Mouse (Mus musculus) hindbrain, embryonic 12.5 days (tissue): Measurements from ENCODE around the gene Ctbp2. TPM values are rescaled to one million over a fixed set of nuclear protein-coding genes. Genes with fewer than 3 reads are reported as not detected.

ENCODE experiments used
- ATAC-seq: fragments of 200-750 bp; cut with Nextera tagmentation; 2 replicates; pipeline ENCODE4 v1.8.0; 2017; ENCODE audit warnings: moderate TSS enrichment; ENCODE audit not compliant: low FRiP score
- H3K27ac ChIP-seq: fragments of 300-500 bp; sonication (generic); 2 replicates; pipeline ENCODE4 v1.5.1; 2016; ENCODE audit warnings: mild to moderate bottlenecking
- H3K27me3 ChIP-seq: fragments of 300-500 bp; sonication (generic); 2 replicates; pipeline ENCODE4 v1.6.1; 2016; ENCODE audit warnings: mild to moderate bottlenecking
- H3K36me3 ChIP-seq: fragments of 300-500 bp; sonication (generic); 2 replicates; pipeline ENCODE4 v1.6.1; 2016; ENCODE audit warnings: mild to moderate bottlenecking
- H3K4me1 ChIP-seq: fragments of 300-500 bp; sonication (generic); 2 replicates; pipeline ENCODE4 v1.6.1; 2016
- H3K4me2 ChIP-seq: fragments of 300-500 bp; sonication (generic); replicated peaks from 2 replicates; pipeline ENCODE4 v1.6.1; 2016; ENCODE audit warnings: mild to moderate bottlenecking
- H3K4me3 ChIP-seq: fragments of 300-500 bp; sonication (generic); 2 replicates; pipeline ENCODE4 v1.5.1; 2016; ENCODE audit warnings: mild to moderate bottlenecking
- H3K9ac ChIP-seq: fragments of 300-500 bp; sonication (generic); 2 replicates; pipeline ENCODE4 v1.6.1; 2016; ENCODE audit warnings: mild to moderate bottlenecking, moderate library complexity
- H3K9me3 ChIP-seq: fragments of 300-500 bp; sonication (generic); replicated peaks from 2 replicates; pipeline ENCODE4 v1.6.1; 2016; ENCODE audit warnings: mild to moderate bottlenecking
- WGBS: fragments of 180-500 bp; shearing (Covaris S2); methylation state at CpG from one replicate; pipeline ENCODE4 v1.1.7; 2016; 5-methylcytosine and 5-hydroxymethylcytosine counted together
- polyA plus RNA-seq: library from polyadenylated mRNA; unstranded; fragments of >200 nt; fragmentation: Nextera tagmentation; extraction: Ambion mirVana; gene quantifications from 2 replicates; pipeline ENCODE4 v1.2.1, GENCODE M21; 2016

Gene Ctbp2
- polyA plus RNA-seq, 1 experiment from 2014 or later = 110 TPM

DNA sequence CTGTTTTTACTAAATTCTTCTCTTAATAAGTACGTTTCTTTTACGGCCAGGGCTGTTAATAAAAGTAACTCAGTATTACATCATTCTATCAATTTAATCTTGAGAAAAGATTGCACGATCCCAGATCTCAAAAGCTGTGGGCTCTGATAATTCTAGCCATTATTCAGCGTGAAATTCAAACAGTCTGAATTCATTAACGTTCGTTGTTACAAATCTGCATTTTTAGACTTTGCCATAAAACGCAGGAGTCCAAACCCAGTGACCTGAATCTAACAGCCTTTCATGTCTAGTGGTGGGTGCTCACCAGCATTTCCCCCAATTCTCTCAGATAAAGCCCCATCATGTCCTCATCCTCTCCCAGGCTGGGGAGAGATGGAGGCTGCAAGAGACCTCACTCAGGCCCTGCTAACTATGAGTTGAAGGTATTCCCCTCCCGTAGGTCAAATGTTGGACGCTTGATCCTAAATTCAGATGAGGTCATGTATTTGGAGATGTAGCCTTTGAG is 51.0 kb downstream of the Ctbp2 start:
- Histone ChIP-seq H3K4me1 (peaks cover 72% of the 10 kb centered on the region), H3K4me2 (no peak overlapping the region), H3K27ac (peak overlapping the region; percentile 49), H3K27me3 (no peaks in the 10 kb centered on the region), H3K9ac (no peak overlapping the region), H3K4me3 (no peak overlapping the region), H3K9me3 (no peaks in the 10 kb centered on the region), H3K36me3 (peaks cover 12% of the 10 kb centered on the region; the same call in 1 of the 2 replicates)
- no peak for ATAC-seq
- 36% methylated on average over 9 of the region's 9 CpGs for WGBS

DNA sequence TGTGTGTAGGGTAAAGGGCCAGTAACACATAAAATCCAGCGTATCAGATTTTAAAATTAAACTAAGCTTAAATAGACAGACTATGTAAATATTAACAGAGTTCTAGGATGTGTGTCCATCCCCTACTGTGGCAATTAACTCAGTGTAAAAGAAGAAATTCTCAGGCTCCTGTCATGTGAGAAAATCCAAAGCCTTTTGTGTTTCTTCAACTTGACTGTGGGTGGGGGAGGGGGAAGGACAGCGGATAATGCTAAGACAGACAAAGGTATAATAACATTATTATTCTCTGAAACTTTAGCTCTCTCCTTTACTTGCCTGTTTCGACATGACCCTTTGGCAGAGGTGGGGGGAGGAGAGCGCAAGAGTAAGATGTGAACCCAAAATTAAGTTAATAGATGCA is 51.6 kb downstream of the Ctbp2 start:
- Histone ChIP-seq H3K4me2 (no peak overlapping the region), H3K36me3 (peaks cover 12% of the 10 kb centered on the region; the same call in 1 of the 2 replicates), H3K27ac (peak overlapping the region; percentile 69), H3K27me3 (no peaks in the 10 kb centered on the region), H3K9me3 (no peaks in the 10 kb centered on the region), H3K9ac (0 out of 2 replicates have a peak overlapping the region, but pooled peaks have one; percentile 2), H3K4me1 (peaks cover 78% of the 10 kb centered on the region), H3K4me3 (no peak overlapping the region)
- ATAC-seq = no peak
- 48% methylated on average over 4 of the region's 4 CpGs for WGBS

DNA sequence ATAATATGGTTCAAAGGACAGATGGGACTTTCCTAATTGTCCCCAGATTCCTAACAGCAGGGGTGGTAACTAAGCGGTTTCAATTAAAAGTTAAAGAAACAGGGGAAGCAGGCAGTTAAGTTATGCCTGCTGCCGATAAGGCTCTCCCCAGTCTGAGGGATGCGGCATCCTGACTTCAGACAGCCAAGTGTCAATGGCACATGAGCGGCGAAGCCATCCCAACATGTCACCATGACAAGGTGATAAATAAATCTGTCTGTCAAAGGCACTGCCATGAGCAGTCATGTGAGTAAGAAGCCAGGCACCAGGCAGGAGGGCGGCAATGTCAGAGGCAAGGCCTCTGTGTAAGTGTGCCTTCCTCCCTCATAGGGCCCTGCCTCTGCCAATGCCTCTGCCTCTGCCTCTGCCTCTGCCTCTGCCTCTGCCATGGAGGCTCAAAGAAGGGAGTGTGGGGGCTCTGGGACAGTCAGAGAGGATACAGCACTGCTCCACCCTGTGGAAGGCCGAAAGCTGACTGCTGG is 56.8 kb downstream of the Ctbp2 start:
- peak; percentile 5; the same call in 1 of the 2 replicates for ATAC-seq

DNA sequence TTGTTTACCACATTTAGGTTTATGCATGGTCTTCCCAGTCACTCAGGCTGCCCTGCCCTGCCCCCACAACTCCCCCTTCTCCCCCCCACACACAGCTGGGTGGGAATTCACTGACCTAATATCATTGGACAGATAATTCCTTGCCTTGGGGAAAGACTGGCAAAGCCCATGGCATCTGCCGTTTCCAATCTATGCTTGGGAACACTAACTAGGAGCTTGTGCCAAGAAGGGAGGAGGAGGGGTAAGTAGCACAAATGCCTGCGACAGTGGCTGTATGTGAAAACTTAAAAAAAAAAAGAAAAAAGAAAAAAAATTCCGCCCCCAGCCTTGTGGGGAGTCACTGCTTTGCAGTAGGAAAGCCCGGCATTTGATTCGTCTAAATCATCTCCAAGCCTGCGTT is 57.4 kb downstream of the Ctbp2 start:
- H3K36me3 ChIP-seq = peaks cover 20% of the 10 kb centered on the region
- ATAC-seq = 0 out of 2 replicates have a peak, but pooled peaks have one; percentile 51
- no peaks in the 10 kb centered on the region for H3K9me3 ChIP-seq
- H3K4me2 ChIP-seq = no peak overlapping the region
- no peak overlapping the region for H3K4me3 ChIP-seq
- no peak overlapping the region for H3K9ac ChIP-seq
- H3K27ac ChIP-seq = 0 out of 2 replicates have a peak overlapping the region, but pooled peaks have one; percentile 18
- peaks cover 56% of the 10 kb centered on the region for H3K4me1 ChIP-seq
- 46% methylated on average over 6 of the region's 6 CpGs for WGBS
- no peaks in the 10 kb centered on the region for H3K27me3 ChIP-seq

More for the DNA sequence above, 56.8 kb downstream of the Ctbp2 start:
- Histone ChIP-seq H3K4me2 (no peak overlapping the region), H3K36me3 (peaks cover 20% of the 10 kb centered on the region), H3K27ac (peak overlapping the region; percentile 46), H3K9me3 (no peaks in the 10 kb centered on the region), H3K27me3 (no peaks in the 10 kb centered on the region), H3K9ac (no peak overlapping the region), H3K4me1 (peaks cover 62% of the 10 kb centered on the region), H3K4me3 (no peak overlapping the region)
- 50% methylated on average over 7 of the region's 7 CpGs for WGBS

DNA sequence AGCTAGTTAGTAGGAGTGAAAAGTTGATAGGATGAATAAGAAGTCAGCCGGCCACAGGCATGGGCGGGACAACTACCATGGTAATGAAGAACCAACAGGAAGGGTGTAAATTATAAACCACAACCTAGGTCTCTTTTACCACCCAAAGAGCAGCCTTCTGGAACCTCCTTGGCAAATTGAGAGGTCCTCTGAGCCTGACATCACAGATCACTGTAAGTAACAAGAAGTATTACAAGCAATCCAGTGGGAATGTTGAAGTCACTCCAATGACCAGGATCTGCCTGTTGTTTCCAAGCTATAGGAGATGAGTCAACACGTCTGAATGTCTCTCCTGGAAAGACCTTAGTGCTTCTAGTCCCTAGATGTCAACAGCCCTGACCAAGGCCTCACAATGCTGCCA is 62.1 kb downstream of the Ctbp2 start:
- Histone ChIP-seq H3K36me3 (peaks cover 16% of the 10 kb centered on the region), H3K4me3 (no peak overlapping the region)

DNA sequence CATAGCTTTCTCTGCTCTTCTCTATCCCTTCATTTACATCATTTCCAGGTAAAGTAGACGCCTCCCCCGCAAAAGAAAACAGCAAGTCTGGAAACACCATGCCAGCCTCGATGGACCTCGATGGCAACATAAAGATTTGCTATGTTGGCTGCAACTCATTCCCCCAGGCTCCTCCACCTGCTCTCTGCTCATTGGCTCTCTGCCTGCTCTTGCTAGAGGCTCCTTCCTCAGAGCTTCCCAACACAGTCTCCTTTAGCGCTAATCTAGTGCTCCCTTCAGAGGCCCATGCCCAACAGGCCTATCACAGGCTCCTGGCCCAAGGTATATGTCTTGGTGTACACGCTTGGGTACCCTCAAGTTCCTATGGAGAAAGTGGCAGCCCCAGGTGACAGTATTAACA is 64.0 kb downstream of the Ctbp2 start:
- no peaks in the 10 kb centered on the region for H3K9me3 ChIP-seq
- H3K9ac ChIP-seq = no peak overlapping the region
- no peak for ATAC-seq
- H3K4me2 ChIP-seq = no peak overlapping the region
- no peaks in the 10 kb centered on the region for H3K27me3 ChIP-seq
- peaks cover 13% of the 10 kb centered on the region for H3K36me3 ChIP-seq
- H3K4me3 ChIP-seq = no peak overlapping the region
- H3K27ac ChIP-seq = no peak overlapping the region
- WGBS = 96% methylated on average over 6 of the region's 6 CpGs
- H3K4me1 ChIP-seq = peaks cover 15% of the 10 kb centered on the region

More for the DNA sequence above, 62.1 kb downstream of the Ctbp2 start:
- H3K4me2 ChIP-seq = no peak overlapping the region
- H3K27me3 ChIP-seq = no peaks in the 10 kb centered on the region
- peaks cover 27% of the 10 kb centered on the region for H3K4me1 ChIP-seq
- H3K9me3 ChIP-seq = no peaks in the 10 kb centered on the region
- WGBS = 94% methylated on average over 3 of the region's 3 CpGs
- ATAC-seq = no peak
- no peak overlapping the region for H3K27ac ChIP-seq
- no peak overlapping the region for H3K9ac ChIP-seq

DNA sequence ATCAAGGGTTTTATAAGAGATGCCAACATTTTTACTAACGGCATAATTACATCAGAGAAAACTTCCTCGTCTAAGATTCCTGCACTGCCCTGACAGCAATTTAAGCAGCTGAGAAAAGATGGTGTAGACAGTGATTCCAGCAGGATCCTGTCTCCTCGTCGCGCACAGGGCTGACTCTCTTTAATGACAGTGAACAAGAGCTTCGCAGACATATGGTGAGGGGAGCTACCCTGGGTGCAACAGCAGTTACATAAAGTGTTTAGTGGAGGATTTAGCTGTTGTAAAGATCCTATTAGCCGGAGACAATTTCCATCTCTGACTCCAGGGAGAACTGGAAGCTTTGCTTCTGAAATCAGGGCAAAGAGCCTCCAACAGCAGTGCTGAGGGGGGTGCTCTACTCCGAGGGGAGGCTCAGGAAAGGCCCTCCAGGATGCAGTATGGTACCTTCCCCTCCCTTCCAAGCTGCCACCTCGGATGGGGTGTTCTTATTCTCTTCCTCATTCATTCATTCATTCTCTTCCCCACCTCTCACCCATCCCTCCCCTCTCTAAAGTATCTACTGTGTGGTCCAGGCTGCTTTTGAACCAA is 64.5 kb downstream of the Ctbp2 start:
- H3K27ac ChIP-seq = no peak overlapping the region
- peaks cover 16% of the 10 kb centered on the region; the same call in 1 of the 2 replicates for H3K36me3 ChIP-seq

DNA sequence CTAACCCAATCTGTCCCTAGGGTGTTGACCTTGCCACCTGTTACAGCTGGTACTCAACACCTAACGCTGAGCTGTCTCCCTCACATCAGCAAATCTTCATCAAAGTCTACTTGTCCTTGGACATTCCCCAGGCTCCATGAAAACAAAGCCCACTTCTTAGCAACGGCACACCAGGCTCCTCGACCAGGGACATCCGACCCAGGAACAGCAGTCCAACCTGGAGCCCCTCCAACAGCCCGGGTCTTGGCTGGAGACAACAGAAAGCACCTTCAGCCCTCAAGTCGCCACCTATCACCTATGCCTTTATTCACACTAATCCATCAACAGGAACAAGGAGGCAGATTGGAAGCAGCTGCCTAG is 65.0 kb downstream of the Ctbp2 start:
- no peaks in the 10 kb centered on the region for H3K27me3 ChIP-seq
- no peak overlapping the region for H3K4me2 ChIP-seq
- H3K4me1 ChIP-seq = peaks cover 15% of the 10 kb centered on the region
- no peak overlapping the region for H3K4me3 ChIP-seq
- WGBS = 74% methylated on average over 6 of the region's 6 CpGs
- no peaks in the 10 kb centered on the region for H3K9me3 ChIP-seq
- H3K36me3 ChIP-seq = peaks cover 14% of the 10 kb centered on the region; the same call in 1 of the 2 replicates
- H3K27ac ChIP-seq = no peak overlapping the region
- H3K9ac ChIP-seq = no peak overlapping the region
- no peak for ATAC-seq

More for the DNA sequence above, 64.5 kb downstream of the Ctbp2 start:
- Histone ChIP-seq H3K4me1 (peaks cover 15% of the 10 kb centered on the region), H3K27me3 (no peaks in the 10 kb centered on the region), H3K9ac (no peak overlapping the region), H3K4me3 (no peak overlapping the region), H3K9me3 (no peaks in the 10 kb centered on the region), H3K4me2 (no peak overlapping the region)
- no peak for ATAC-seq
- 80% methylated on average over 9 of the region's 9 CpGs for WGBS

DNA sequence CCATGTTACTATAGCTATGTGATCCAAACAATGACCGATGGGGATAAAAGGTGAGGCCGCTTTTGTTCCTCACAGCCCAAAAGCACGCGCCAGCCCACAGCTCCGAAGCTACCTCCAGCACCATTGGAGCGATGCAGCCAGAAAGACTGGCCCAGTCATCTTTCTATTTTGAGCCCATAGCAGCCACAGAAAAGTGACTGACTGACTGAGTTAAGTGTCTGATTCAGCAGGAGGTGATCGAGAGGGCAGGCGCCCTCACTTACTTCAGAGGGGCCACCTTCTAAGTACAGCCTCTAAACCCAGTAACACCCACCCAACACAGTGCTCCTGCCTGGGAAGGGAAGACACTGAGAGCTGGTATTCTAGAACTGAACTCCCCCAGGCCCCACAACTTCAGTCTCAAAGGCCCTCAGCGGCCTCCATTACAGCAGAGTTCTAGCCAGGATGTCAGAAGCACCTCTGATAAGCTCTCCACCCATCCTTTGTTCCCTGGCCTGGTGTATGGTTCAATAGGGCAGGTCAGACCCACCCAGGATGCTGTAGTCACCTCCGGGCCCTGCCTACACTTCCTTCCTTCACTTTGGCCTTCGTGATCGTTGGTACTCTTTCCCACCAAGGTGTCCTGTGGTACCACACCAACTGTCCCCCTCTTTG is 65.5 kb downstream of the Ctbp2 start:
- no peak for ATAC-seq

DNA sequence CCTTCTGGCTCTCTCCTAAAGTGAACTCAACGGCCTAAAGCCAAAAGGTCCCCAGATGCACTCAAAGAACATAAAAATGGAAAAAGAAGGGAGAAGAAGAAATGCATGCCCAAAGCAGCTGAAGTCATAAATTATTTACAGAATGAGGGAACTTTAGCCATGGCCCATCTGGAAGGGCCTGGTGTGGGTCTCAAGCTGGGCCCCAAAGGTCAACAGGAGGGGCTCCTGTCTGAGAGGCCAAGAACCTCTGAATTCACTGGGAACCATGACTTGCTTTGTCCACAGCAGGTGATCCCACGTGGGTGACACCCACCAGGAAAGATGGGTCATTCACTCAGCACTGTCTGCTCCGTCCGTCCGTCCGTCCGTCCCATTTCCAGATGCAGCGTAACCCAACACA is 67.2 kb downstream of the Ctbp2 start:
- no peak for ATAC-seq
- Histone ChIP-seq H3K9ac (no peak overlapping the region), H3K27me3 (no peaks in the 10 kb centered on the region), H3K36me3 (peaks cover 20% of the 10 kb centered on the region), H3K9me3 (no peaks in the 10 kb centered on the region), H3K4me2 (no peak overlapping the region), H3K4me1 (peaks cover 15% of the 10 kb centered on the region), H3K4me3 (no peak overlapping the region), H3K27ac (no peak overlapping the region)
- 90% methylated on average over 8 of the region's 8 CpGs for WGBS

More for the DNA sequence above, 65.5 kb downstream of the Ctbp2 start:
- no peaks in the 10 kb centered on the region for H3K27me3 ChIP-seq
- H3K9ac ChIP-seq = no peak overlapping the region
- peaks cover 15% of the 10 kb centered on the region for H3K4me1 ChIP-seq
- no peak overlapping the region for H3K4me2 ChIP-seq
- H3K9me3 ChIP-seq = no peaks in the 10 kb centered on the region
- WGBS = 92% methylated on average over 12 of the region's 12 CpGs
- 0 out of 2 replicates have a peak, but pooled peaks cover 13% of the 10 kb centered on the region for H3K36me3 ChIP-seq
- H3K4me3 ChIP-seq = no peak overlapping the region
- no peak overlapping the region for H3K27ac ChIP-seq

DNA sequence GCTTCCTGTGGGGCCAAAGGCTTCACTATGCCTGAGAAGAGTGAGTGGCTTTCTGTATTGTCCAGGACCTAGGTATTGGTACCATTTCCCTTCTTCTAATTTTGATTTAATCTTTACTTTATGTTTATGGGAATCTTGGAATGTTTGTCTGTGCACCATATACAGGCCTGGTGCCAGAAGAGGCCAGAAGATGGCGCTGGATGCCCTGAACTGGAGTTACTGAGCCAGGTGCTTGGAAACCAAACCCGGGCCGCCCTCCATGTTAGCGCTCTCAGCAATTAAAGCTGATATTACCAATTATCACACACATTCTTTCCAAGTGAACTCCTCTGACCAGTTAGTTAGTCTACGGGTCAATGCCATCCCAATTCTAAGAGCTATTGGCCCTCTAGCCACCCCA is 69.7 kb downstream of the Ctbp2 start:
- peaks cover 24% of the 10 kb centered on the region for H3K36me3 ChIP-seq
- H3K4me2 ChIP-seq = no peak overlapping the region
- H3K4me1 ChIP-seq = peaks cover 5% of the 10 kb centered on the region; the same call in 1 of the 2 replicates
- no peaks in the 10 kb centered on the region for H3K27me3 ChIP-seq
- no peak overlapping the region for H3K27ac ChIP-seq
- no peak overlapping the region for H3K4me3 ChIP-seq
- H3K9me3 ChIP-seq = no peaks in the 10 kb centered on the region
- no peak overlapping the region for H3K9ac ChIP-seq
- 95% methylated on average over 5 of the region's 5 CpGs for WGBS
- ATAC-seq = no peak

DNA sequence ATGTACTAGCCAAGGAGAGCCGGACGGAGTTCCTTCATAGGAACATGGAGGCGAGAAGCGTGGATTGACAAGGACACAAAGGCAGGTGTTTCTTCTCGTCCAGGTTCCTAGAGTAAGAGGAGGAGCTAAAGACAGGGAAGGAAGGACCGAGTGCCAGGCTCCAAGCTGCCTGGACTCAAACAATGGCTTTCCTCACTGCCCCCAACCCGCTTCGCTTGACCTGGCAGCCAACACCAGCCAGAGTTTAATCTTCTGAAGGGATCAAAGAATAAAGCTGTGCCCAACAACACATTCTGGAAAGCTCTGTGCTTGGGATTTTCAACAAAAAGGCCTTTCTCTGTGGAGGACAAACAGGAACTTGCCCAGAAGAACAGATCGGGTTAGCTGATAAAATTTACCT is 70.4 kb downstream of the Ctbp2 start:
- Histone ChIP-seq H3K9me3 (no peaks in the 10 kb centered on the region), H3K36me3 (peaks cover 24% of the 10 kb centered on the region), H3K27me3 (no peaks in the 10 kb centered on the region), H3K9ac (no peak overlapping the region), H3K4me3 (no peak overlapping the region), H3K27ac (no peak overlapping the region), H3K4me1 (peaks cover 2% of the 10 kb centered on the region; the same call in 1 of the 2 replicates), H3K4me2 (no peak overlapping the region)
- no peak for ATAC-seq
- WGBS = 77% methylated on average over 9 of the region's 9 CpGs
